Mouse (Mus musculus) layer of hippocampus, postnatal 36 days (tissue): ENCODE data around the gene Tnk1. TPM values are rescaled to one million over a fixed set of nuclear protein-coding genes. Genes with fewer than 3 reads are reported as not detected.

ENCODE experiments used
- DNase-seq, 2 experiments: peaks; one replicate each; pipeline ENCODE4 v3.0.0; 2022
- microRNA-seq, 2 experiments: library from miRNA; unstranded; fragments of <30 nt; microRNA quantifications; one replicate each; pipeline ENCODE4 v1.2.0; 2021
- total RNA-seq, 2 experiments: library from RNA; stranded (reverse); gene quantifications; 2 replicates each; pipeline ENCODE4 v1.2.3; 2021

The Tnk1 gene
- total RNA-seq, 2 experiments from 2014 or later = 0.18 TPM; not detected in 1

DNA sequence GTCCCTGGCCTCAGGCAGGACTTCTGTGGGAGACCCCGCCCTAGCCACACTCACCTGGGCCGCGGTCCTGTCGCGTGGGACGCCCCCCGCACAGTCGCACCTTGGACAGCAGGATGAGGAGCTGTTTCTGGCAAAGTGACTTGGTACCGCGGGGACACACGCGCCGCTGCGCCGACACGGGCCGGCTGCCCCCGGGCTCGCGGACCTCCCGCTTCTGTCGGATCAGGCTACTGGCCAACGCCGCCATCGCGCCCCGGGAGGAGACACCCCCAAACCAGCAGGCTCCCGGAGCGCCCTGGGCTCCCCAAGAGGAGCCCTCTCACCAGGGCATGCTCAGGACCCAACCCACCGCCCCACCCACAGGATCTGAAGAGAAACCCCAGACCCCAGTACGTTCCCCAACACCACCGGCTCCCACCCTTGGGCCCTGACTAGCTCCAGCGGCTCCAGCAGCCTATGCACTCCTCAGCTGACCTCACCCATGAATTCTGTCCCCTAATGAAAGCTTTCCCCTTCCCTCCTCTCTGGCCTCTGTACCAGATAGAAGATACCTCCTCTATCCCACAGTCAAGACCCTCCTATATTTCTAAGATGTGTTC is 57.1 kb downstream of the Tnk1 start, which contains the start of gene Fgf11:
TSS of gene Fgf11 (minus strand) at position 479 of the 599 bp plus-strand sequence.
- DNase-seq = no peak

Small RNAs within 50 kb of the gene (microRNA-seq; reads per million reads assigned to microRNA genes)
- 0 reads per million in 2 experiments for gene Mir6924

Other genes starting within 250 kb of the Tnk1 start
- gene Shbg, start 240.8 kb downstream of the Tnk1 start, total RNA-seq = not detected
- gene Sat2, start 236.7 kb downstream of the Tnk1 start, total RNA-seq = 10 to 100 TPM; 11.7 to 13.7 TPM
- gene Fxr2, start 225.7 kb downstream of the Tnk1 start, total RNA-seq = 100 to 1,000 TPM; 147 to 153 TPM
- gene Sox15, start 203.4 kb downstream of the Tnk1 start, total RNA-seq = not detected
- 10 to 100 TPM; 55.0 to 58.8 TPM for gene Mpdu1, start 196.1 kb downstream of the Tnk1 start, total RNA-seq
- 10 to 100 TPM; 11.9 to 13.5 TPM for gene Cd68, start 192.6 kb downstream of the Tnk1 start, total RNA-seq
- gene Eif4a1, start 186.3 kb downstream of the Tnk1 start, total RNA-seq = 100 to 1,000 TPM; 352 to 354 TPM
- 100 to 1,000 TPM; 101 to 122 TPM for gene Senp3, start 176.6 kb downstream of the Tnk1 start, total RNA-seq
- gene Tnfsf13, start 172.9 kb downstream of the Tnk1 start, total RNA-seq = 1 to 10 TPM; 2.1 to 3.1 TPM
- 1 to 10 TPM; 8.2 to 8.8 TPM for gene Tnfsf12, start 162.9 kb downstream of the Tnk1 start, total RNA-seq
- gene Tnfsfm13, start 162.6 kb downstream of the Tnk1 start, total RNA-seq = 1 to 10 TPM in 1 of 2 experiments, under 1 TPM in 1; 0.90 to 1.2 TPM
- gene Polr2a, start 100.1 kb downstream of the Tnk1 start, total RNA-seq = 10 to 100 TPM; 61.2 to 61.3 TPM
- not detected for gene Slc35g3, start 96.8 kb downstream of the Tnk1 start, total RNA-seq
- gene Zbtb4, start 92.8 kb downstream of the Tnk1 start, total RNA-seq = 100 to 1,000 TPM; 116 to 126 TPM
- 1 to 10 TPM in 1 of 2 experiments, under 1 TPM in 1; 0.72 to 1.3 TPM for gene Chrnb1, start 62.8 kb downstream of the Tnk1 start, total RNA-seq
- gene Fgf11, start 56.9 kb downstream of the Tnk1 start, total RNA-seq = 10 to 100 TPM; 29.2 to 31.6 TPM
- under 1 TPM in 1 of 2 experiments, not detected in 1; 0.17 TPM for gene Tmem102, start 53.1 kb downstream of the Tnk1 start, total RNA-seq
- gene Gm39566, start 43.4 kb downstream of the Tnk1 start, total RNA-seq = not detected
- not detected for gene Spem2, start 40.3 kb downstream of the Tnk1 start, total RNA-seq
- under 1 TPM; 0.57 to 0.63 TPM for gene Spem1, start 36.5 kb downstream of the Tnk1 start, total RNA-seq
- 100 to 1,000 TPM; 192 to 206 TPM for gene Nlgn2, start 20.9 kb downstream of the Tnk1 start, total RNA-seq
- gene Tmem256, start 20.2 kb downstream of the Tnk1 start, total RNA-seq = 100 to 1,000 TPM; 109 to 128 TPM
- gene Plscr3, start 12.4 kb downstream of the Tnk1 start, total RNA-seq = 10 to 100 TPM; 16.3 to 16.6 TPM
- not detected for gene Tmem95, start 19.3 kb upstream of the Tnk1 start, total RNA-seq
- 1 to 10 TPM; 1.1 TPM for gene Kctd11, start 22.7 kb upstream of the Tnk1 start, total RNA-seq
- not detected for gene Acap1, start 36.8 kb upstream of the Tnk1 start, total RNA-seq
- under 1 TPM; 0.46 to 0.95 TPM for gene 2810408A11Rik, start 42.3 kb upstream of the Tnk1 start, total RNA-seq
- 100 to 1,000 TPM; 117 to 118 TPM for gene Neurl4, start 42.3 kb upstream of the Tnk1 start, total RNA-seq
- 10 to 100 TPM; 31.9 to 38.2 TPM for gene Gps2, start 55.2 kb upstream of the Tnk1 start, total RNA-seq
- 100 to 1,000 TPM; 416 to 445 TPM for gene Eif5a, start 63.2 kb upstream of the Tnk1 start, total RNA-seq
- gene Ybx2, start 77.1 kb upstream of the Tnk1 start, total RNA-seq = 10 to 100 TPM; 10.9 to 11.1 TPM
- 1 to 10 TPM; 1.8 TPM for gene Slc2a4, start 89.5 kb upstream of the Tnk1 start, total RNA-seq
- gene Cldn7, start 106.0 kb upstream of the Tnk1 start, total RNA-seq = not detected
- gene Ctdnep1, start 122.4 kb upstream of the Tnk1 start, total RNA-seq = 100 to 1,000 TPM; 113 to 116 TPM
- gene Elp5, start 123.8 kb upstream of the Tnk1 start, total RNA-seq = 10 to 100 TPM; 77.5 to 78.4 TPM
- gene Gabarap, start 132.4 kb upstream of the Tnk1 start, total RNA-seq = 100 to 1,000 TPM; 232 to 236 TPM
- 10 to 100 TPM; 45.4 to 47.4 TPM for gene Phf23, start 137.0 kb upstream of the Tnk1 start, total RNA-seq
- gene Dvl2, start 141.9 kb upstream of the Tnk1 start, total RNA-seq = 10 to 100 TPM; 36.8 to 41.7 TPM
- gene Acadvl, start 156.7 kb upstream of the Tnk1 start, total RNA-seq = 10 to 100 TPM; 54.9 to 58.6 TPM
- gene Dlg4, start 158.2 kb upstream of the Tnk1 start, total RNA-seq = 100 to 1,000 TPM; 888 to 914 TPM
- 1 to 10 TPM in 1 of 2 experiments, not detected in 1; 1.2 TPM for gene Asgr1, start 195.4 kb upstream of the Tnk1 start, total RNA-seq
- not detected for gene Asgr2, start 233.9 kb upstream of the Tnk1 start, total RNA-seq